17 mouse cellular contexts compared by ENCODE assay signal in the genomic region with DNA sequence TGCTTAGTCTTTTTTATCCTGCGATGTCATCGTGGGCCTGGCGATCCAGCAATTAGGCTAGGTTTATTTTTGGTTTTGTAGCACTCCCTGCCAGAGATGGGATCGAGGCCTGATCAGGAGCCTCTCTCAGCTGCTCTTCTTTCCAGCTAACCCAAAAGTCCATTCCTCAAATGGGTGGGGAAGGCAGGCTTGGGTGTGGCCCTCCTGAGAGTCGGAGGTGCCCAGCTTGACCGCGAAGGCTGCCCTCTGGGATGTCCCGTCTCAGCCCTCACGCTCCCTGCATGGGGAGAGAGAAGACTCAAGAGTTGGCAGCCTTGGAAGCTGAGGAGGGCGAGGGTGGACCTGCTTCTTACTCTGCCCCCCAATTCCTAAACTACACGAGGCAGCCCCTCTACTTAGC. TPM values are rescaled to one million over a fixed set of nuclear protein-coding genes. Genes with fewer than 3 reads are reported as not detected.
DNase-seq lines count a peak whose midpoint lies in the region; ATAC-seq and TF ChIP-seq lines count a peak whose summit lies in the region.
"Had no signal": no experiment of that assay in that cellular context is flagged by ENCODE, and none has a peak within 500 bp of the region (broad histone marks: within the 10 kb centered on the region; RNA-seq: fewer than 3 reads in every experiment).

No protein-coding gene starts in this region.

- H3K36me3 ChIP-seq in forebrain, embryonic 11.5 days (ENCODE audit: control insufficient read depth, insufficient read depth, low read length), result peaks cover 4% of the 10 kb centered on the region
- H3K36me3 ChIP-seq in forebrain, embryonic 16.5 days (ENCODE audit: control insufficient read depth, insufficient read depth), result 0 out of 2 replicates have a peak, but pooled peaks cover 11% of the 10 kb centered on the region
- peaks cover 30% of the 10 kb centered on the region for H3K36me3 ChIP-seq in midbrain, embryonic 13.5 days
- H3K36me3 ChIP-seq in midbrain, embryonic 16.5 days (ENCODE audit: control insufficient read depth, insufficient read depth, low read length), result peaks cover 23% of the 10 kb centered on the region
- peaks cover 24% of the 10 kb centered on the region for H3K36me3 ChIP-seq in forebrain, postnatal 0 days (ENCODE audit: insufficient read depth)

- 0 out of 2 replicates have a peak overlapping the region, but pooled peaks have one; percentile 15 for H3K27ac ChIP-seq in forebrain, embryonic 11.5 days (ENCODE audit: low read depth, low read length)
- H3K27ac ChIP-seq in forebrain, embryonic 16.5 days (ENCODE audit: low read length), result no peak overlapping the region
- 0 out of 2 replicates have a peak overlapping the region, but pooled peaks have one; percentile 2 for H3K27ac ChIP-seq in midbrain, embryonic 13.5 days
- H3K27ac ChIP-seq in midbrain, embryonic 16.5 days (ENCODE audit: low read length), result no peak overlapping the region
- peak overlapping the region; percentile 40 for H3K27ac ChIP-seq in forebrain, postnatal 0 days (ENCODE audit: low read depth, low read length)
- H3K27ac ChIP-seq: liver, embryonic 15.5 days had no signal

- H3K4me1 ChIP-seq in forebrain, embryonic 11.5 days (replicated peaks; ENCODE audit: control insufficient read depth, insufficient read depth, low read length), result peaks cover 13% of the 10 kb centered on the region
- H3K4me1 ChIP-seq in forebrain, embryonic 16.5 days (replicated peaks; ENCODE audit: control insufficient read depth, insufficient read depth, low read length), result peaks cover 24% of the 10 kb centered on the region
- peaks cover 40% of the 10 kb centered on the region for H3K4me1 ChIP-seq in midbrain, embryonic 13.5 days (replicated peaks)
- peaks cover 18% of the 10 kb centered on the region for H3K4me1 ChIP-seq in midbrain, embryonic 16.5 days (ENCODE audit: control insufficient read depth, insufficient read depth, low read length)
- H3K4me1 ChIP-seq in forebrain, postnatal 0 days (ENCODE audit: insufficient read depth), result peaks cover 8% of the 10 kb centered on the region

- H3K4me3 ChIP-seq in forebrain, embryonic 11.5 days (ENCODE audit: low read depth, low read length), result no peak overlapping the region
- H3K4me3 ChIP-seq in forebrain, embryonic 16.5 days (replicated peaks; ENCODE audit: low read length), result no peak overlapping the region
- H3K4me3 ChIP-seq in midbrain, embryonic 13.5 days (replicated peaks), result no peak overlapping the region
- no peak overlapping the region for H3K4me3 ChIP-seq in midbrain, embryonic 16.5 days (ENCODE audit: low read depth, low read length)
- no peak overlapping the region for H3K4me3 ChIP-seq in forebrain, postnatal 0 days (ENCODE audit: low read depth, low read length)
- H3K4me3 ChIP-seq: liver, embryonic 15.5 days had no signal

- H3K27me3 ChIP-seq in forebrain, embryonic 11.5 days (ENCODE audit: control insufficient read depth, insufficient read depth, low read length), result no peaks in the 10 kb centered on the region
- H3K27me3 ChIP-seq in forebrain, embryonic 16.5 days (replicated peaks; ENCODE audit: control insufficient read depth, insufficient read depth, low read length), result no peaks in the 10 kb centered on the region
- no peaks in the 10 kb centered on the region for H3K27me3 ChIP-seq in midbrain, embryonic 13.5 days
- H3K27me3 ChIP-seq in midbrain, embryonic 16.5 days (ENCODE audit: control insufficient read depth, insufficient read depth, low read depth, low read length), result no peaks in the 10 kb centered on the region
- H3K27me3 ChIP-seq in forebrain, postnatal 0 days (ENCODE audit: insufficient read depth, low read length), result no peaks in the 10 kb centered on the region
- H3K27me3 ChIP-seq: CH12.LX; liver, embryonic 15.5 days had no signal

- no peak for TF ChIP-seq CTCF in forebrain, postnatal 0 days (IDR thresholded peaks at IDR 0.05; ENCODE audit: low read depth)

- H3K4me2 ChIP-seq in forebrain, embryonic 11.5 days (ENCODE audit: low read depth, low read length, severe bottlenecking), result no peak overlapping the region
- no peak overlapping the region for H3K4me2 ChIP-seq in forebrain, embryonic 16.5 days (ENCODE audit: low read length)
- no peak overlapping the region for H3K4me2 ChIP-seq in midbrain, embryonic 13.5 days (replicated peaks)
- no peak overlapping the region for H3K4me2 ChIP-seq in midbrain, embryonic 16.5 days (ENCODE audit: low read length)
- H3K4me2 ChIP-seq in forebrain, postnatal 0 days (ENCODE audit: low read depth), result no peak overlapping the region
- H3K4me2 ChIP-seq: heart, embryonic 11.5 days; liver, embryonic 15.5 days had no signal

- H3K9me3 ChIP-seq in forebrain, embryonic 11.5 days (ENCODE audit: control insufficient read depth, low read length), result no peaks in the 10 kb centered on the region
- no peaks in the 10 kb centered on the region for H3K9me3 ChIP-seq in forebrain, embryonic 16.5 days (ENCODE audit: control insufficient read depth, low read length)
- no peaks in the 10 kb centered on the region for H3K9me3 ChIP-seq in midbrain, embryonic 13.5 days
- no peaks in the 10 kb centered on the region for H3K9me3 ChIP-seq in midbrain, embryonic 16.5 days (replicated peaks; ENCODE audit: control insufficient read depth, low read length, poor library complexity, severe bottlenecking)
- H3K9me3 ChIP-seq in forebrain, postnatal 0 days (ENCODE audit: low read length), result no peaks in the 10 kb centered on the region
- H3K9me3 ChIP-seq: liver, embryonic 15.5 days had no signal

- intact Hi-C loops in left cerebral cortex, postnatal 25 days (cut with DNase I), result no loop called here

- no peak for DNase-seq in forebrain, embryonic 11.5 days (ENCODE audit: low spot score)
- no peak for DNase-seq in forebrain, postnatal 0 days
- DNase-seq in frontal cortex, postnatal 25 days (ENCODE audit: low spot score in 2 of 2), result no peak
- no peak for DNase-seq in left cerebral cortex, postnatal 25 days (ENCODE audit: low spot score in 2 of 2)
- DNase-seq: adrenal gland, postnatal 14 days; cerebellum, adult 8-10 months; kidney, adult 8-10 months; kidney, postnatal 36 days; thymus, postnatal 36 days had no signal

- WGBS in forebrain, embryonic 11.5 days, result 86% methylated on average over 11 of the region's 11 CpGs
- WGBS in forebrain, embryonic 16.5 days, result 72% methylated on average over 11 of the region's 11 CpGs
- 88% methylated on average over 11 of the region's 11 CpGs for WGBS in midbrain, embryonic 13.5 days
- WGBS in midbrain, embryonic 16.5 days, result 84% methylated on average over 11 of the region's 11 CpGs
- 72% methylated on average over 11 of the region's 11 CpGs for WGBS in forebrain, postnatal 0 days

- no peak for ATAC-seq in forebrain, embryonic 11.5 days (replicated peaks; ENCODE audit: low FRiP score)
- ATAC-seq in forebrain, embryonic 16.5 days, result no peak
- ATAC-seq in midbrain, embryonic 13.5 days, result no peak
- ATAC-seq in midbrain, embryonic 16.5 days, result no peak
- no peak for ATAC-seq in forebrain, postnatal 0 days
- ATAC-seq: inflammation-experienced regulatory T-cells, adult 6 months; lung, postnatal 0 days had no signal

- H3K9ac ChIP-seq in forebrain, embryonic 11.5 days (ENCODE audit: low read length), result no peak overlapping the region; the same call in 1 of the 2 replicates
- no peak overlapping the region for H3K9ac ChIP-seq in forebrain, embryonic 16.5 days (replicated peaks; ENCODE audit: low read depth, low read length)
- 0 out of 2 replicates have a peak overlapping the region, but pooled peaks have one; percentile 16 for H3K9ac ChIP-seq in midbrain, embryonic 13.5 days (replicated peaks)
- H3K9ac ChIP-seq in midbrain, embryonic 16.5 days (ENCODE audit: low read depth, low read length), result no peak overlapping the region
- H3K9ac ChIP-seq in forebrain, postnatal 0 days, result no peak overlapping the region
- H3K9ac ChIP-seq: liver, embryonic 15.5 days had no signal

RNA-seq across cellular contexts. Expression of gene Pbxip1, which starts 2.0 kb away (rescaled TPM):
- polyA plus RNA-seq in forebrain, embryonic 11.5 days (2014; fragmentation: Nextera tagmentation; extraction: Ambion mirVana), result 9.1 and 10.0 TPM in 2 replicates
- polyA plus RNA-seq in forebrain, embryonic 16.5 days (2015; fragmentation: Nextera tagmentation; extraction: Ambion mirVana), result 11.1 and 14.4 TPM in 2 replicates
- polyA plus RNA-seq in midbrain, embryonic 13.5 days (2015; fragmentation: Nextera tagmentation; extraction: Ambion mirVana), result 12.2 and 14.1 TPM in 2 replicates
- polyA plus RNA-seq in midbrain, embryonic 16.5 days (2015; fragmentation: Nextera tagmentation; extraction: Ambion mirVana), result 14.4 and 18.5 TPM in 2 replicates
- total RNA-seq in forebrain, postnatal 0 days (2014; rRNA removed), result 16.9 and 21.6 TPM in 2 replicates
- polyA plus RNA-seq in forebrain, postnatal 0 days (2015; fragmentation: Nextera tagmentation; extraction: Ambion mirVana), result 16.9 and 27.8 TPM in 2 replicates
- total RNA-seq in left cerebral cortex, postnatal 25 days (2021), result 10 to 100 TPM; 37.5 to 38.6 TPM

RNA-seq across cellular contexts. Expression of gene Pygo2, which starts 4.5 kb away (rescaled TPM):
- polyA plus RNA-seq in forebrain, embryonic 11.5 days (2014; fragmentation: Nextera tagmentation; extraction: Ambion mirVana), result 53.9 and 60.6 TPM in 2 replicates
- 40.0 and 43.7 TPM in 2 replicates for polyA plus RNA-seq in forebrain, embryonic 16.5 days (2015; fragmentation: Nextera tagmentation; extraction: Ambion mirVana)
- polyA plus RNA-seq in midbrain, embryonic 13.5 days (2015; fragmentation: Nextera tagmentation; extraction: Ambion mirVana), result 37.4 and 43.4 TPM in 2 replicates
- 47.6 and 48.7 TPM in 2 replicates for polyA plus RNA-seq in midbrain, embryonic 16.5 days (2015; fragmentation: Nextera tagmentation; extraction: Ambion mirVana)
- total RNA-seq in forebrain, postnatal 0 days (2014; rRNA removed), result 62.5 and 72.1 TPM in 2 replicates
- polyA plus RNA-seq in forebrain, postnatal 0 days (2015; fragmentation: Nextera tagmentation; extraction: Ambion mirVana), result 42.5 and 43.5 TPM in 2 replicates
- total RNA-seq in left cerebral cortex, postnatal 25 days (2021), result 10 to 100 TPM; 51.6 to 60.2 TPM

RNA-seq across cellular contexts. Expression of gene Shc1, which starts 16.3 kb away (rescaled TPM):
- polyA plus RNA-seq in forebrain, embryonic 11.5 days (2014; fragmentation: Nextera tagmentation; extraction: Ambion mirVana), result 30.9 and 31.6 TPM in 2 replicates
- 14.4 and 17.2 TPM in 2 replicates for polyA plus RNA-seq in forebrain, embryonic 16.5 days (2015; fragmentation: Nextera tagmentation; extraction: Ambion mirVana)
- 17.3 and 17.8 TPM in 2 replicates for polyA plus RNA-seq in midbrain, embryonic 13.5 days (2015; fragmentation: Nextera tagmentation; extraction: Ambion mirVana)
- polyA plus RNA-seq in midbrain, embryonic 16.5 days (2015; fragmentation: Nextera tagmentation; extraction: Ambion mirVana), result 13.2 and 14.9 TPM in 2 replicates
- total RNA-seq in forebrain, postnatal 0 days (2014; rRNA removed), result 15.8 and 19.8 TPM in 2 replicates
- 11.3 and 11.8 TPM in 2 replicates for polyA plus RNA-seq in forebrain, postnatal 0 days (2015; fragmentation: Nextera tagmentation; extraction: Ambion mirVana)
- 10 to 100 TPM; 10.7 to 14.6 TPM for total RNA-seq in left cerebral cortex, postnatal 25 days (2021)

RNA-seq across cellular contexts. Expression of gene Cks1b, which starts 16.3 kb away (rescaled TPM):
- 491 and 495 TPM in 2 replicates for polyA plus RNA-seq in forebrain, embryonic 11.5 days (2014; fragmentation: Nextera tagmentation; extraction: Ambion mirVana)
- 139 and 156 TPM in 2 replicates for polyA plus RNA-seq in forebrain, embryonic 16.5 days (2015; fragmentation: Nextera tagmentation; extraction: Ambion mirVana)
- polyA plus RNA-seq in midbrain, embryonic 13.5 days (2015; fragmentation: Nextera tagmentation; extraction: Ambion mirVana), result 176 and 177 TPM in 2 replicates
- polyA plus RNA-seq in midbrain, embryonic 16.5 days (2015; fragmentation: Nextera tagmentation; extraction: Ambion mirVana), result 77.1 and 86.2 TPM in 2 replicates
- total RNA-seq in forebrain, postnatal 0 days (2014; rRNA removed), result 24.5 and 27.3 TPM in 2 replicates
- polyA plus RNA-seq in forebrain, postnatal 0 days (2015; fragmentation: Nextera tagmentation; extraction: Ambion mirVana), result 93.9 and 109 TPM in 2 replicates
- 1 to 10 TPM; 1.9 to 3.1 TPM for total RNA-seq in left cerebral cortex, postnatal 25 days (2021)

RNA-seq across cellular contexts. Expression of gene Pmvk, which starts 19.8 kb away (rescaled TPM):
- polyA plus RNA-seq in forebrain, embryonic 11.5 days (2014; fragmentation: Nextera tagmentation; extraction: Ambion mirVana), result 62.5 and 71.1 TPM in 2 replicates
- polyA plus RNA-seq in forebrain, embryonic 16.5 days (2015; fragmentation: Nextera tagmentation; extraction: Ambion mirVana), result 70.2 and 92.5 TPM in 2 replicates
- 99.9 and 104 TPM in 2 replicates for polyA plus RNA-seq in midbrain, embryonic 13.5 days (2015; fragmentation: Nextera tagmentation; extraction: Ambion mirVana)
- 129 and 142 TPM in 2 replicates for polyA plus RNA-seq in midbrain, embryonic 16.5 days (2015; fragmentation: Nextera tagmentation; extraction: Ambion mirVana)
- total RNA-seq in forebrain, postnatal 0 days (2014; rRNA removed), result 80.1 and 108 TPM in 2 replicates
- 84.3 and 96.8 TPM in 2 replicates for polyA plus RNA-seq in forebrain, postnatal 0 days (2015; fragmentation: Nextera tagmentation; extraction: Ambion mirVana)
- 10 to 100 TPM; 31.0 to 33.1 TPM for total RNA-seq in left cerebral cortex, postnatal 25 days (2021)

Comparison
In these comparisons a context has a peak if more than half of its experiments do, and no peak if none do; other contexts are left out.
1. H3K27ac ChIP-seq: peak in forebrain, embryonic 11.5 days (single experiment), midbrain, embryonic 13.5 days (single experiment) and forebrain, postnatal 0 days (single experiment); none in forebrain, embryonic 16.5 days (single experiment) and midbrain, embryonic 16.5 days (single experiment).